Comparison of ENCODE assay signal across 20 mouse cellular contexts in the genomic region with DNA sequence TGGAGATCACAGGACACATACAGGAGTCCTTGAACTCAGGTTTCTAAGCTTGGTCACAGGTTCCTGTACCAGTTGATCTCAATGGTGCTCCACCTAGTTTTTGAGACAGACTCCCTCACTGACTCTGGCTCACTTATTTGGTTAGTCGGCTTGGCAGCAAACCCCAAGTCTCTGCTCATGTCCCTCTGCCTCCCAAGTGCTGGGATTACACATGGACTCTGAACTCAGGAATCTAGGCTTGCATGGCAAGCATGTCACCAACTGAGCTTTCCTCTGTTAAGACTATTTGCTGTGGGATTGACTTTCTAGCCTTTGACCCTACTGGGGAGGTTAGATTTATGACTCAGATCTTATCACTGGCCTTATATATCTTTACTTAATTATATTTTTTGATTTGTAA.
"Had no signal": no experiment of that assay in that cellular context is flagged by ENCODE, and none has a peak within 500 bp of the region (broad histone marks: within the 10 kb centered on the region; RNA-seq: fewer than 3 reads in every experiment).

No protein-coding gene starts in this region.

- H3K27ac ChIP-seq: limb, embryonic 12.5 days; limb, embryonic 15.5 days; liver, embryonic 12.5 days; liver, embryonic 15.5 days; midbrain, embryonic 12.5 days; midbrain, embryonic 15.5 days; neural tube, embryonic 12.5 days; neural tube, embryonic 15.5 days; stomach, embryonic 15.5 days had no signal

- DNase-seq: kidney, postnatal 10 days; left cerebral cortex, postnatal 4 days; lung, adult 2 months; lung, postnatal 14 days; lung, postnatal 4 days; right cerebral cortex, adult 18-20 months; right cerebral cortex, postnatal 14 days; right cerebral cortex, postnatal 4 days; spleen, adult 18-20 months; thymus, adult 18-20 months; thymus, postnatal 14 days had no signal

- H3K36me3 ChIP-seq: limb, embryonic 12.5 days; limb, embryonic 15.5 days; liver, embryonic 12.5 days; liver, embryonic 15.5 days; midbrain, embryonic 12.5 days; midbrain, embryonic 15.5 days; neural tube, embryonic 12.5 days; neural tube, embryonic 15.5 days; stomach, embryonic 15.5 days had no signal

- H3K9ac ChIP-seq: limb, embryonic 12.5 days; limb, embryonic 15.5 days; liver, embryonic 12.5 days; liver, embryonic 15.5 days; midbrain, embryonic 12.5 days; midbrain, embryonic 15.5 days; neural tube, embryonic 12.5 days; neural tube, embryonic 15.5 days; stomach, embryonic 15.5 days had no signal

- H3K4me2 ChIP-seq: limb, embryonic 12.5 days; limb, embryonic 15.5 days; liver, embryonic 12.5 days; liver, embryonic 15.5 days; midbrain, embryonic 12.5 days; midbrain, embryonic 15.5 days; neural tube, embryonic 12.5 days; neural tube, embryonic 15.5 days; stomach, embryonic 15.5 days had no signal

- H3K9me3 ChIP-seq: limb, embryonic 12.5 days; limb, embryonic 15.5 days; liver, embryonic 12.5 days; liver, embryonic 15.5 days; midbrain, embryonic 12.5 days; midbrain, embryonic 15.5 days; neural tube, embryonic 12.5 days; neural tube, embryonic 15.5 days; stomach, embryonic 15.5 days had no signal

- H3K27me3 ChIP-seq: limb, embryonic 12.5 days; limb, embryonic 15.5 days; liver, embryonic 12.5 days; liver, embryonic 15.5 days; midbrain, embryonic 12.5 days; midbrain, embryonic 15.5 days; neural tube, embryonic 12.5 days; neural tube, embryonic 15.5 days; stomach, embryonic 15.5 days had no signal

- H3K4me3 ChIP-seq: limb, embryonic 12.5 days; limb, embryonic 15.5 days; liver, embryonic 12.5 days; liver, embryonic 15.5 days; midbrain, embryonic 12.5 days; midbrain, embryonic 15.5 days; neural tube, embryonic 12.5 days; neural tube, embryonic 15.5 days; stomach, embryonic 15.5 days had no signal

- ATAC-seq: liver, embryonic 12.5 days; midbrain, embryonic 15.5 days had no signal

- H3K4me1 ChIP-seq: limb, embryonic 12.5 days; limb, embryonic 15.5 days; liver, embryonic 15.5 days; midbrain, embryonic 15.5 days; neural tube, embryonic 12.5 days; neural tube, embryonic 15.5 days; stomach, embryonic 15.5 days had no signal
